Mouse (Mus musculus): ENCODE results near the gene Tenm4. TPM values are rescaled to one million over a fixed set of nuclear protein-coding genes. Genes with fewer than 3 reads are reported as not detected.

Gene Tenm4
- polyA plus RNA-seq, 1 experiment from 2014 or later = 52.7 TPM

GRCm38 (mm10) chr7:96406630-96407214 lies 235.7 kb downstream of the Tenm4 start:
- no peak overlapping the region for H3K9ac ChIP-seq
- no peak overlapping the region for H3K27ac ChIP-seq
- no peak overlapping the region for H3K4me2 ChIP-seq
- 69% methylated on average over 8 of the region's 8 CpGs for WGBS
- no peak for ATAC-seq (replicated peaks)
- H3K27me3 ChIP-seq (replicated peaks) = no peaks in the 10 kb centered on the region
- H3K9me3 ChIP-seq = no peaks in the 10 kb centered on the region
- H3K4me1 ChIP-seq = peaks cover 19% of the 10 kb centered on the region; the same call in 1 of the 2 replicates
- no peak overlapping the region for H3K4me3 ChIP-seq
- no peaks in the 10 kb centered on the region for H3K36me3 ChIP-seq (replicated peaks)

- WGBS = 50% methylated on average over 6 of the region's 6 CpGs
- ATAC-seq (replicated peaks) = no peak
- Histone ChIP-seq H3K27ac (no peak overlapping the region), H3K27me3 (replicated peaks) (no peaks in the 10 kb centered on the region), H3K4me1 (peaks cover 21% of the 10 kb centered on the region; the same call in 1 of the 2 replicates), H3K9me3 (no peaks in the 10 kb centered on the region), H3K9ac (no peak overlapping the region), H3K4me3 (no peak overlapping the region), H3K36me3 (replicated peaks) (no peaks in the 10 kb centered on the region), H3K4me2 (no peak overlapping the region)
Observed at GRCm38 (mm10) chr7:96408161-96408889, 237.3 kb downstream of the Tenm4 start.

DNA sequence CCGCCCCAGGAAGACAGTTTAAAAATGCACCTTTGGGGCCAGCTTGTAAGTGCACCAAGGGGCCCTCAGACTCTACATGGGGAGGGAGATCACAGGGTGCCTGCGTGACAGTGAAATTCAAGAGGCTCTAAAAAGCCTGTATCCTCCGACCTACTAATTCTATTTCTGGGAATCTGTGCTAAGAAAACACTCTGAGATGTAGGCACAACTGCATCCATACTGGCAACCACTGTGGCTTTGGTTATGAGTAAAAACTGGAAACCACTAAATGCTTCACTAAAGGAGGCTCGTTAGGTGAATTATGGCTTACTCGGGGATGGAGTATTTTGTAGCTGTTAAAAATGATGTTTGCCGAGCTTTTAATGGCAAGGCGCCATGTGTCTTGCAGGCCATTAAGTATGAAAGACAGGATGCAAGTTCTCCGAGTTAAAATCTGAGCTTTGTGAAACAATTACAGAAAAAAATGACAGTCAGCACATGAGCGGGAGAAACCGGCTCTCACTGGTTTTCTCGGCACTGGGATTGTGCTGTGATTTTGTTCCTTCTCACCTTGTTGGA lies 238.4 kb downstream of the Tenm4 start:
- H3K27ac ChIP-seq = no peak overlapping the region
- no peaks in the 10 kb centered on the region for H3K9me3 ChIP-seq
- no peaks in the 10 kb centered on the region for H3K27me3 ChIP-seq (replicated peaks)
- peaks cover 32% of the 10 kb centered on the region for H3K4me1 ChIP-seq
- no peaks in the 10 kb centered on the region for H3K36me3 ChIP-seq (replicated peaks)
- no peak for ATAC-seq (replicated peaks)
- H3K4me2 ChIP-seq = no peak overlapping the region
- no peak overlapping the region for H3K9ac ChIP-seq
- 63% methylated on average over 11 of the region's 11 CpGs for WGBS
- H3K4me3 ChIP-seq = no peak overlapping the region

DNA sequence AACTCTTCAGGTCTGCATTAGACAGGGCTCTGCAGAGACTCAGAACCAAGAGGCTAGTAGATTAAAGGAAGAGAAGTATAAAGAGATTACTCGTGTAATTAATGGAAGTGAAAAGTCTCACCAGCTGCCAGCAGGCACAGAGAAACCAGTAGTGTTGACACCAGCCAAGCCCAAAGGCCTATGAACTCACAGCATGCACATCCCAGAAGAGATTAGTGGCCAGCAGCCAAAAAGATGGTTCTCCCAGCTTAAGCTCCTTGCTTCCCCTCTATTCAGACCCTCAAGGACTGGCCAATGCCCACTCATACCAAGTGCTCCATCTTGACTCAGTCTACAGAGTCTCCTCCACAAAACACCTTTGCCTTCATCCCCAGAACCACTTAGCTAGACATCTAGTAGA lies 242.8 kb downstream of the Tenm4 start:
- Histone ChIP-seq H3K9ac (no peak overlapping the region), H3K9me3 (no peaks in the 10 kb centered on the region), H3K4me1 (peaks cover 36% of the 10 kb centered on the region), H3K4me3 (no peak overlapping the region), H3K27ac (peak overlapping the region; percentile 35; the same call in 1 of the 2 replicates), H3K36me3 (replicated peaks) (no peaks in the 10 kb centered on the region), H3K4me2 (no peak overlapping the region), H3K27me3 (replicated peaks) (no peaks in the 10 kb centered on the region)
- 8% methylated on average over 1 of the region's 1 CpGs for WGBS
- ATAC-seq (replicated peaks) = no peak

GRCm38 (mm10) chr7:96414290-96415055 lies 243.4 kb downstream of the Tenm4 start:
- Histone ChIP-seq H3K4me2 (no peak overlapping the region), H3K27ac (peak overlapping the region; percentile 40; the same call in 1 of the 2 replicates), H3K27me3 (replicated peaks) (no peaks in the 10 kb centered on the region), H3K9ac (no peak overlapping the region), H3K4me1 (peaks cover 29% of the 10 kb centered on the region), H3K4me3 (no peak overlapping the region), H3K36me3 (replicated peaks) (no peaks in the 10 kb centered on the region), H3K9me3 (no peaks in the 10 kb centered on the region)
- ATAC-seq (replicated peaks) = 0 out of 2 replicates have a peak, but pooled peaks have one; percentile 18
- WGBS = 47% methylated on average over 9 of the region's 9 CpGs

- no peak overlapping the region for H3K9ac ChIP-seq
- no peaks in the 10 kb centered on the region for H3K9me3 ChIP-seq
- no peak overlapping the region for H3K4me3 ChIP-seq
- no peaks in the 10 kb centered on the region for H3K27me3 ChIP-seq (replicated peaks)
- peaks cover 22% of the 10 kb centered on the region for H3K4me1 ChIP-seq
- H3K36me3 ChIP-seq (replicated peaks) = no peaks in the 10 kb centered on the region
- 74% methylated on average over 13 of the region's 13 CpGs for WGBS
- H3K4me2 ChIP-seq = no peak overlapping the region
- peak; percentile 56; the same call in 1 of the 2 replicates for ATAC-seq (replicated peaks)
- H3K27ac ChIP-seq = no peak overlapping the region
Observed at GRCm38 (mm10) chr7:96417251-96418004, 246.4 kb downstream of the Tenm4 start.

DNA sequence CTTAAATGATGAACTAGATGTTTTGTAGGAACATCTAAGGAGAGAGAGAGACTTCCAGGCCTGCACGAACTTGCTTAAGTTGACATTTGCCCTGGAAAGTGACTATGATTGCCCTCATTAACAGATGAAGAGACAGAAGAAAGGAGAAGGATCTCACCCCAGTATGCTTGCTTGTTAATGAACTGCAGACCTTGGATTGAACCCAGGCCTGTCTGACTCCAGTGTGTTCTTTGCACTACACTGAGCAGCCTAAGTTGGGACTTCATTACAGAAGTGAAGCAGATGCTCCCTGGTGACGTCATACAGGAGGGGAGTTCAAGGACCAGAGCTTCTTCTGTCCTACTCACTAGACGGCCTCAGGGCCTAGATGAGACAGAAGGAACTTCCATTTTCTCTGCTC lies 247.1 kb downstream of the Tenm4 start:
- 85% methylated on average over 3 of the region's 3 CpGs for WGBS
- Histone ChIP-seq H3K9ac (no peak overlapping the region), H3K4me3 (no peak overlapping the region), H3K36me3 (replicated peaks) (no peaks in the 10 kb centered on the region), H3K4me1 (peaks cover 21% of the 10 kb centered on the region), H3K4me2 (no peak overlapping the region), H3K27me3 (replicated peaks) (no peaks in the 10 kb centered on the region), H3K9me3 (no peaks in the 10 kb centered on the region), H3K27ac (no peak overlapping the region)
- no peak for ATAC-seq (replicated peaks)

GRCm38 (mm10) chr7:96420045-96420444 lies 249.0 kb downstream of the Tenm4 start:
- Histone ChIP-seq H3K4me2 (no peak overlapping the region), H3K4me1 (0 out of 2 replicates have a peak, but pooled peaks cover 4% of the 10 kb centered on the region), H3K9ac (no peak overlapping the region), H3K4me3 (no peak overlapping the region), H3K9me3 (no peaks in the 10 kb centered on the region), H3K27me3 (replicated peaks) (no peaks in the 10 kb centered on the region), H3K36me3 (replicated peaks) (no peaks in the 10 kb centered on the region), H3K27ac (no peak overlapping the region)
- 82% methylated on average over 3 of the region's 3 CpGs for WGBS
- no peak for ATAC-seq (replicated peaks)

GRCm38 (mm10) chr7:96420926-96421605 lies 250.0 kb downstream of the Tenm4 start:
- Histone ChIP-seq H3K4me1 (0 out of 2 replicates have a peak, but pooled peaks cover 4% of the 10 kb centered on the region), H3K36me3 (replicated peaks) (no peaks in the 10 kb centered on the region), H3K4me3 (no peak overlapping the region), H3K9ac (no peak overlapping the region), H3K27me3 (replicated peaks) (no peaks in the 10 kb centered on the region), H3K9me3 (no peaks in the 10 kb centered on the region), H3K4me2 (no peak overlapping the region), H3K27ac (no peak overlapping the region)
- no peak for ATAC-seq (replicated peaks)
- WGBS = 86% methylated on average over 9 of the region's 9 CpGs

DNA sequence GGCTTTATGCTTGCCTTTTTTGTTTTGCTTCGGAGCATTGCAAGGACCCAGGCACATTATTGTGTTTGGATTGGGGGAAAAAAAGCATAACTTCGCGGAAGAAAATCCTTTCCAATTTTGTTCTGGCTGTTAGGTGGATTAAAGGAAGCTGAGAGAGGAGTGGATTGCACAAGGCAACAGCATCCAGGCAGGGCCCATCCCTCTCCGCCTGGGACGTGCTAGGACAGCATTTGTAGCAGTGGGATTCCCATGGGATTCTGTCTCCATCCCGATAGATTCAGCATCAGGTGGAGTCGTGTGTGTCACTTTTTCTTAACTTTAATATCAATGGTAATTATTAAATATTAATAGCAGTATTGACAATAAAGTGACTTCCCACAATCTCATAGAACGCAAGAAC lies 255.9 kb downstream of the Tenm4 start:
- no peak for ATAC-seq (replicated peaks)

GRCm38 (mm10) chr7:96433307-96433706 lies 262.3 kb downstream of the Tenm4 start:
- no peak overlapping the region for H3K9ac ChIP-seq
- no peaks in the 10 kb centered on the region for H3K9me3 ChIP-seq
- H3K4me1 ChIP-seq = no peaks in the 10 kb centered on the region
- no peak overlapping the region for H3K4me3 ChIP-seq
- H3K27ac ChIP-seq = no peak overlapping the region
- ATAC-seq (replicated peaks) = no peak
- H3K27me3 ChIP-seq (replicated peaks) = no peaks in the 10 kb centered on the region
- WGBS = 94% methylated on average over 2 of the region's 2 CpGs
- H3K36me3 ChIP-seq (replicated peaks) = no peaks in the 10 kb centered on the region
- H3K4me2 ChIP-seq = no peak overlapping the region

More for the DNA sequence above, 255.9 kb downstream of the Tenm4 start:
- no peak overlapping the region for H3K27ac ChIP-seq
- H3K27me3 ChIP-seq (replicated peaks) = no peaks in the 10 kb centered on the region
- no peak overlapping the region for H3K9ac ChIP-seq
- H3K36me3 ChIP-seq (replicated peaks) = no peaks in the 10 kb centered on the region
- H3K4me3 ChIP-seq = no peak overlapping the region
- peaks cover 4% of the 10 kb centered on the region; the same call in 1 of the 2 replicates for H3K4me1 ChIP-seq
- H3K4me2 ChIP-seq = no peak overlapping the region
- 50% methylated on average over 8 of the region's 8 CpGs for WGBS
- no peaks in the 10 kb centered on the region for H3K9me3 ChIP-seq

Data from midbrain, embryonic 15.5 days (tissue).